Mouse (Mus musculus): Measurements from ENCODE around the gene Dph2. TPM values are rescaled to one million over a fixed set of nuclear protein-coding genes. Genes with fewer than 3 reads are reported as not detected.

The Dph2 gene
- 16.6 and 16.7 TPM in 2 replicates for polyA plus RNA-seq (2015; fragmentation: Nextera tagmentation; extraction: Ambion mirVana)

GRCm38 (mm10) chr4:117891738-117892161 is at the start of gene Dph2:
Dph2 (minus strand) TSS chr4:117892032.
- H3K27ac ChIP-seq: no peak within 1 kb of the TSS
- under 1% methylated on average over 21 of the region's 21 CpGs for WGBS
- peak within 1 kb of the TSS; percentile 44 for H3K9ac ChIP-seq
- peaks cover 9% of the 10 kb centered on the region for H3K4me1 ChIP-seq
- no peaks in the 10 kb centered on the region for H3K27me3 ChIP-seq (replicated peaks)
- peak; percentile 84 for ATAC-seq (ENCODE audit: insufficient read depth, low FRiP score, low read depth)
- peak within 1 kb of the TSS; percentile 82 for H3K4me2 ChIP-seq
- no peaks in the 10 kb centered on the region for H3K9me3 ChIP-seq
- H3K36me3 ChIP-seq: peaks cover 33% of the 10 kb centered on the region
- H3K4me3 ChIP-seq (replicated peaks): peak within 1 kb of the TSS; percentile 79

- Histone ChIP-seq H3K9me3 (no peaks in the 10 kb centered on the region), H3K9ac (no peak overlapping the region), H3K4me3 (replicated peaks) (no peak overlapping the region), H3K27ac (no peak overlapping the region), H3K4me2 (no peak overlapping the region), H3K4me1 (no peaks in the 10 kb centered on the region), H3K36me3 (no peaks in the 10 kb centered on the region), H3K27me3 (replicated peaks) (no peaks in the 10 kb centered on the region)
- no peak for ATAC-seq (ENCODE audit: insufficient read depth, low FRiP score, low read depth)
- WGBS: 96% methylated on average over 5 of the region's 5 CpGs
These were observed 45.1 kb upstream of the Dph2 start for GRCm38 (mm10) chr4:117936964-117937363.

DNA sequence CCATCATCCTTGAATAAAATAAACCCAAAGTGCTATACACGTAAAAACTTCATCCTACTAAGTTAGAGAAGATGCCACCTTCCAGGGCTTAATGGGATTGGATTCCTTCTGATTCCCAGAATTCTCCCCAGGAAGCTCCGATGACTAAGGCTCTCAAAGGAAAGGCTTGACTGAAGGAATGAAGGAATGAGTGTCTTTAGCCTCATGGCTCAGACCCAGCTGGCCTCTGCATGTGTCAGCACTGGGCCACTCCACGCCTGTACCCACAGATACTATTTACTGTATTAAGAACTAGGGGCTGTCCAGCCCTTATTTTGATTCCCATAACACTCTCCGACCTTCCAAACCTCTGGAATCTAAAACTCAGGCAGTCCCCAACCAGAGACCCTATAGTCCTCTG is 42.2 kb upstream of the Dph2 start:
- Histone ChIP-seq H3K27me3 (replicated peaks) (0 out of 2 replicates have a peak, but pooled peaks cover under 1% of the 10 kb centered on the region), H3K4me2 (no peak overlapping the region), H3K9ac (no peak overlapping the region), H3K36me3 (no peaks in the 10 kb centered on the region), H3K4me3 (replicated peaks) (no peak overlapping the region), H3K9me3 (no peaks in the 10 kb centered on the region), H3K27ac (no peak overlapping the region), H3K4me1 (peaks cover 12% of the 10 kb centered on the region)
- WGBS: 86% methylated on average over 4 of the region's 4 CpGs
- no peak for ATAC-seq (ENCODE audit: insufficient read depth, low FRiP score, low read depth)

DNA sequence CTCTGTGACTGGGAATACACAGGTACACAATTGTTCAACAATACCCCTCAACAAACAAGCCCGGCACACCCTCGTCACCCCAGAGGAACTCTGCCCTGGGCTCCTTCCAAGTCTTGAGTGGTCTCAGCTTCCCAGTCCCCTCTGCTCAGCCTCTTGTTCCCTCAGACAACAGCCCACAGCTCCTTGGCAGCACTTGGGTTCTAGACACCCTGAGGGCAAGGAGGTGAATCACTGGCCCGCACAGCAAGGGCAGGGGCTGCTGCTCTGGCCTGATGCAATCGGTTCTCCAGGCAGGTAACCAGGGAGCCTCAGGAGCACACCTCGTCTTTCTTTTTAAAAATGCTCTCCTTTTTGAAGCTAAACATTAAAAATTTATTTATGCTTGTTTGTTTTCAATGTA is 41.4 kb upstream of the Dph2 start:
- Histone ChIP-seq H3K4me1 (peaks cover 20% of the 10 kb centered on the region), H3K9me3 (no peaks in the 10 kb centered on the region), H3K27me3 (replicated peaks) (0 out of 2 replicates have a peak, but pooled peaks cover 3% of the 10 kb centered on the region), H3K36me3 (no peaks in the 10 kb centered on the region), H3K4me2 (no peak overlapping the region), H3K27ac (no peak overlapping the region), H3K9ac (no peak overlapping the region), H3K4me3 (replicated peaks) (no peak overlapping the region)
- no peak for ATAC-seq (ENCODE audit: insufficient read depth, low FRiP score, low read depth)
- 80% methylated on average over 5 of the region's 5 CpGs for WGBS

DNA sequence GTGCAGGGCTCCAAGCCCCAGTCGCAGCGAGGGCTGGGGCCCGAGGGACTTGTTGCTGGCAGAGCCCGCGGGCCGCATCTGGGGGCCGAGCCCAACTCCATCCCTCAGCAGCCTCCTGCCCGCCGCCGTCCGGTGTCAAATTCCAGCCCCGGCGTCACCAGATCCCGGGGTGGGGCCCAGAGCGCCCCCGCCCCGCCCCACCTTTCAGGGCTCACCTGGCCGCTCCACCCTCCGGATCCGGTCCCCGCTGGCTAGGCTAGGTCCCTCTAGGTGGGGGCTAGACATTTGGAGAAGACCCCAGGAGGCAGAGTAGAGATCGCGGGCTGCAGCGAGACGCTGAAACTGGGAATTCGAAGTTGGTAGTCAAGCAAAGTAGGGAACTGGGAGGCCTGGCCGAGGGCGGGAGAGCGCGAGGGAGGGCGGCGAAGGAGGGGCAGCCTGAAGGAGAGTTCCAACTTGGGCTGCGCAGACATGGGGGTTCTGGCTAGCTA is 37.6 kb upstream of the Dph2 start, which contains the start of gene Artn:
Gene Artn, minus strand, starts transcription at position 373 of the 491 bp plus-strand sequence.
- ATAC-seq (ENCODE audit: insufficient read depth, low FRiP score, low read depth): peak; percentile 64
- Histone ChIP-seq H3K27ac (peak within 1 kb of the TSS; percentile 65), H3K4me2 (peak within 1 kb of the TSS; percentile 94), H3K36me3 (no peaks in the 10 kb centered on the region), H3K27me3 (replicated peaks) (peaks cover 26% of the 10 kb centered on the region), H3K4me1 (peaks cover 41% of the 10 kb centered on the region), H3K9ac (peak within 1 kb of the TSS; percentile 40), H3K4me3 (replicated peaks) (peak within 1 kb of the TSS; percentile 46), H3K9me3 (no peaks in the 10 kb centered on the region)
- 1% methylated on average over 27 of the region's 33 CpGs for whole genome bisulfite sequencing

GRCm38 (mm10) chr4:117928699-117929241 is 36.9 kb upstream of the Dph2 start:
- 4% methylated on average over 13 of the region's 13 CpGs for WGBS
- Histone ChIP-seq H3K4me1 (peaks cover 41% of the 10 kb centered on the region), H3K4me2 (peak overlapping the region; percentile 94), H3K27me3 (replicated peaks) (peaks cover 26% of the 10 kb centered on the region), H3K4me3 (replicated peaks) (peak overlapping the region; percentile 46), H3K36me3 (no peaks in the 10 kb centered on the region), H3K9me3 (no peaks in the 10 kb centered on the region), H3K27ac (peak overlapping the region; percentile 65), H3K9ac (peak overlapping the region; percentile 40)
- peak; percentile 70 for ATAC-seq (ENCODE audit: insufficient read depth, low FRiP score, low read depth)

DNA sequence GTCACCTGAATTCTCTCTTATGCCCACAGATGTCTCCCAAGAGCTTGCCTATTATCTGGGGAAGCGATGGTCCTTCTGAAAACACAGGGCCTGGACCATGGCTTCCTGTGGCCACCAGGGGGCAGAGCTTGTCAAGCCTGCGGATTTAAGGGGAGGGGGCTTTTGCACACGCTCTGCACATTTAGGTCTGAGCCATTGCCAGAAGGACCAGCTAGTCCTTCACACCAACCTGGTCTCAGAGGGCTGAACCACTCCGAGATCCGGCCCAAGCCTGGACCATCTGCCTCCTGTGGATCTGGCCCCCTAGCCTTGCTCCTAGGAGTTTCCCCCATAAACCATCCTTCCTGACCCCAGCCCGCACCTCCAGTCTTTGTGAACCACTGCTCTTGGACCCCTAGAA is 36.4 kb upstream of the Dph2 start:
- H3K4me2 ChIP-seq: peak overlapping the region; percentile 94
- ATAC-seq (ENCODE audit: insufficient read depth, low FRiP score, low read depth): no peak; the same call in 1 of the 2 replicates
- H3K36me3 ChIP-seq: no peaks in the 10 kb centered on the region
- WGBS: 26% methylated on average over 6 of the region's 6 CpGs
- peak overlapping the region; percentile 31; the same call in 1 of the 2 replicates for H3K27ac ChIP-seq
- peaks cover 41% of the 10 kb centered on the region for H3K4me1 ChIP-seq
- peak overlapping the region; percentile 46 for H3K4me3 ChIP-seq (replicated peaks)
- H3K9ac ChIP-seq: no peak overlapping the region
- no peaks in the 10 kb centered on the region for H3K9me3 ChIP-seq
- peaks cover 26% of the 10 kb centered on the region for H3K27me3 ChIP-seq (replicated peaks)

- 3% methylated on average over 71 of the region's 71 CpGs for WGBS
- Histone ChIP-seq H3K27me3 (replicated peaks) (peaks cover 26% of the 10 kb centered on the region), H3K9ac (peak overlapping the region; percentile 29), H3K9me3 (no peaks in the 10 kb centered on the region), H3K4me2 (peak overlapping the region; percentile 94), H3K4me3 (replicated peaks) (peak overlapping the region; percentile 46), H3K4me1 (peaks cover 41% of the 10 kb centered on the region), H3K27ac (no peak overlapping the region), H3K36me3 (no peaks in the 10 kb centered on the region)
- ATAC-seq (ENCODE audit: insufficient read depth, low FRiP score, low read depth): peak; percentile 32; the same call in 1 of the 2 replicates
These were observed 35.0 kb upstream of the Dph2 start for GRCm38 (mm10) chr4:117926545-117927482.

DNA sequence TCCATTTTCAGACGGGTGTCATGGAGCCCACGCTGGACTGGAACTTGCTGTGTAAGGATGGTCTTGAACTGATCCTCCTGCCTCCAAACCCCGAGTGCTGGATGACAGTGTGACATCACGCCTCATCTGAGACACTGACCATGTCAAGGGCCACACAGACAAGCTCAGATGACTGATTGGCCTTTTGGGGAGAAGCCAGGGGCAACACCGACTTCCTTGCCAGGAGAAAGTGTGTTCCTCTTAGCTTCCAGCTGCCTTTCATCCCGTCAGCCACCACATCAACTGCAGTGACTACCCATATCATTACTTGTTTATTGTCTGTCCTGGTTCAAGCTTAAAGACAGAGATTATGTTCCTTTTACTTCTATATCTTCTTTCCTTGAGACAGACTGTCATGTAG is 33.1 kb upstream of the Dph2 start:
- Histone ChIP-seq H3K9me3 (no peaks in the 10 kb centered on the region), H3K4me2 (no peak overlapping the region), H3K27ac (no peak overlapping the region), H3K4me3 (replicated peaks) (no peak overlapping the region), H3K9ac (no peak overlapping the region), H3K36me3 (no peaks in the 10 kb centered on the region), H3K4me1 (peaks cover 37% of the 10 kb centered on the region), H3K27me3 (replicated peaks) (peaks cover 26% of the 10 kb centered on the region)
- WGBS: 41% methylated on average over 6 of the region's 6 CpGs
- ATAC-seq (ENCODE audit: insufficient read depth, low FRiP score, low read depth): no peak

DNA sequence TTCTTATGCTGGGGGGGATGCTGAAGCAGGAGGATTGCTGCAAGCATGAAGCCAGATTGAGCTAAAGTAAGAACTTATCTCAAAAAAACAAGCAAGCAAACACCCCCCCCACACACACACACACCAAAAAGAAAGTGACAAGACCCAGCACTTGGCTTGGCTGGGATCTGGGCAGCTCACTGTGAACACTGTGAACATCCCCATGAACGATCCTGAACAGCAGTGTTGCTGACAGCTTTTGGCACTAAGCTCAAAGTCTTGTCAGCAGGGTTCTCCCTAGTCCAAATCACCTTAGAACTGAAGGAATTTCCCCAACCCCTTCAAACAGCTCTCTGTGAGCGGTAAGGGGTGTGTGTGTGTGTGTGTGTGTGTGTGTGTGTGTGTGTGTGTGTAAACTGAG is 31.6 kb upstream of the Dph2 start:
- Histone ChIP-seq H3K36me3 (no peaks in the 10 kb centered on the region), H3K4me1 (peaks cover 22% of the 10 kb centered on the region), H3K4me3 (replicated peaks) (no peak overlapping the region), H3K9ac (no peak overlapping the region), H3K27me3 (replicated peaks) (peaks cover 23% of the 10 kb centered on the region), H3K27ac (no peak overlapping the region), H3K9me3 (no peaks in the 10 kb centered on the region), H3K4me2 (no peak overlapping the region)
- no peak for ATAC-seq (ENCODE audit: insufficient read depth, low FRiP score, low read depth)
- 49% methylated on average over 2 of the region's 2 CpGs for WGBS

- Histone ChIP-seq H3K36me3 (no peaks in the 10 kb centered on the region), H3K27me3 (replicated peaks) (peaks cover 11% of the 10 kb centered on the region), H3K9me3 (no peaks in the 10 kb centered on the region), H3K27ac (no peak overlapping the region), H3K9ac (no peak overlapping the region), H3K4me2 (no peak overlapping the region), H3K4me3 (replicated peaks) (no peak overlapping the region), H3K4me1 (peaks cover 8% of the 10 kb centered on the region; the same call in 1 of the 2 replicates)
- ATAC-seq (ENCODE audit: insufficient read depth, low FRiP score, low read depth): no peak
- 85% methylated on average over 2 of the region's 2 CpGs for WGBS
These were observed 29.5 kb upstream of the Dph2 start for GRCm38 (mm10) chr4:117921358-117921757.

DNA sequence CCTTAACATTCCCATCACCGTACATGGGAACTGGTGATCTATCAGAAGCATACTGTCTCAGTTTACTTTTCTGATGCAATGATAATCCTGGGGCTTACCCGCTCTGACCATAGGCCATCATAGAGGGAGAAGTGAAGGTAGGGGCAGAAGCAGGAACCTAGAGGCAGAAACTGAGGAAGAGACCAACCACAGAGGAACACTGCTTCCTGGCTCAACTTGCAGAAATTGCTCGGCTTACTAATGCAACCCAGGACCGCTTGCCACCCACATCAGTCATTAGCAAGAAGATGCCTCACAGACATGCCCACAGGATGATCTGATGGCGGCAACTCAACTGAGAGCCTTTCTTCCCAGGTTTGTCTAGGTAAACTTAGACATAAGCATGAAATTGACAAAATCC is 26.9 kb upstream of the Dph2 start:
- peak overlapping the region; percentile 65 for H3K27ac ChIP-seq
- peaks cover 20% of the 10 kb centered on the region for H3K4me1 ChIP-seq
- H3K9ac ChIP-seq: no peak overlapping the region
- no peak overlapping the region for H3K4me3 ChIP-seq (replicated peaks)
- no peak overlapping the region for H3K4me2 ChIP-seq
- no peaks in the 10 kb centered on the region; the same call in 1 of the 2 replicates for H3K27me3 ChIP-seq (replicated peaks)
- WGBS: 66% methylated on average over 5 of the region's 5 CpGs
- H3K9me3 ChIP-seq: no peaks in the 10 kb centered on the region
- no peaks in the 10 kb centered on the region for H3K36me3 ChIP-seq
- ATAC-seq (ENCODE audit: insufficient read depth, low FRiP score, low read depth): no peak

All from stomach, embryonic 15.5 days (tissue).